Mouse (Mus musculus): ENCODE data around the gene Gm9. TPM values are rescaled to one million over a fixed set of nuclear protein-coding genes. Genes with fewer than 3 reads are reported as not detected.

Gm9 gene
- polyA plus RNA-seq, 1 experiment, result not detected

- TF ChIP-seq CTCF (IDR thresholded peaks at IDR 0.05; ENCODE audit: extremely low read depth, insufficient read depth, low read length), result peak; percentile 54
- no peak for TF ChIP-seq POLR2A (IDR thresholded peaks at IDR 0.05; ENCODE audit: extremely low read depth, insufficient read depth, low read length)
- no peak overlapping the region for H3K27ac ChIP-seq (ENCODE audit: insufficient read depth, low read length)
- H3K4me1 ChIP-seq (ENCODE audit: control insufficient read depth, insufficient read depth, low read length), result no peaks in the 10 kb centered on the region
- H3K4me3 ChIP-seq (ENCODE audit: insufficient read depth, low read length), result no peak overlapping the region
These were observed 43.8 kb downstream of the Gm9 start for GRCm38 (mm10) chrX:37167085-37167484.

GRCm38 (mm10) chrX:37163115-37163514, 47.7 kb downstream of the Gm9 start:
- Histone ChIP-seq H3K4me1 (ENCODE audit: control insufficient read depth, insufficient read depth, low read length) (no peaks in the 10 kb centered on the region), H3K27ac (ENCODE audit: insufficient read depth, low read length) (no peak overlapping the region), H3K4me3 (ENCODE audit: insufficient read depth, low read length) (no peak overlapping the region)
- TF ChIP-seq CTCF (IDR thresholded peaks at IDR 0.05; ENCODE audit: extremely low read depth, insufficient read depth, low read length), result no peak
- no peak for TF ChIP-seq POLR2A (IDR thresholded peaks at IDR 0.05; ENCODE audit: extremely low read depth, insufficient read depth, low read length)

- Histone ChIP-seq H3K4me3 (ENCODE audit: insufficient read depth, low read length) (no peak overlapping the region), H3K4me1 (ENCODE audit: control insufficient read depth, insufficient read depth, low read length) (no peaks in the 10 kb centered on the region), H3K27ac (ENCODE audit: insufficient read depth, low read length) (no peak overlapping the region)
- TF ChIP-seq POLR2A (IDR thresholded peaks at IDR 0.05; ENCODE audit: extremely low read depth, insufficient read depth, low read length) (no peak), CTCF (IDR thresholded peaks at IDR 0.05; ENCODE audit: extremely low read depth, insufficient read depth, low read length) (no peak)
These were observed 49.7 kb downstream of the Gm9 start for GRCm38 (mm10) chrX:37161169-37161568.

Other genes starting within 250 kb of the Gm9 start
- gene Sept6, start 219.2 kb downstream of the Gm9 start, polyA plus RNA-seq (2012; rRNA removed), result 58.4 and 60.1 TPM in 2 replicates
- not detected in 2 replicates for gene Sowahd, start 162.2 kb downstream of the Gm9 start, polyA plus RNA-seq (2012; rRNA removed)
- 330 TPM in 2 replicates for gene Rpl39, start 125.6 kb downstream of the Gm9 start, polyA plus RNA-seq (2012; rRNA removed)
- 20.0 and 24.0 TPM in 2 replicates for gene Upf3b, start 100.7 kb downstream of the Gm9 start, polyA plus RNA-seq (2012; rRNA removed)
- gene Nkap, start 84.2 kb downstream of the Gm9 start, polyA plus RNA-seq (2012; rRNA removed), result 4.6 and 4.8 TPM in 2 replicates
- 0.08 TPM in 1 of 2 replicates, not detected in the other for gene Akap14, start 42.2 kb downstream of the Gm9 start, polyA plus RNA-seq (2012; rRNA removed)
- gene Ndufa1, start 19.9 kb downstream of the Gm9 start, polyA plus RNA-seq (2012; rRNA removed), result 473 and 556 TPM in 2 replicates
- 7.8 and 8.1 TPM in 2 replicates for gene Rnf113a1, start 19.8 kb downstream of the Gm9 start, polyA plus RNA-seq (2012; rRNA removed)
- gene Rhox1, start 11.2 kb upstream of the Gm9 start, polyA plus RNA-seq (2012; rRNA removed), result not detected in 2 replicates
- not detected in 2 replicates for gene Rhox2a, start 33.9 kb upstream of the Gm9 start, polyA plus RNA-seq (2012; rRNA removed)
- not detected in 2 replicates for gene Rhox3a, start 38.9 kb upstream of the Gm9 start, polyA plus RNA-seq (2012; rRNA removed)
- not detected in 2 replicates for gene Rhox4a, start 54.3 kb upstream of the Gm9 start, polyA plus RNA-seq (2012; rRNA removed)
- not detected in 2 replicates for gene Rhox3a2, start 169.0 kb upstream of the Gm9 start, polyA plus RNA-seq (2012; rRNA removed)
- gene Rhox4a2, start 179.8 kb upstream of the Gm9 start, polyA plus RNA-seq (2012; rRNA removed), result not detected in 2 replicates
- gene Rhox2b, start 201.0 kb upstream of the Gm9 start, polyA plus RNA-seq (2012; rRNA removed), result not detected in 2 replicates
- not detected in 2 replicates for gene Rhox4b, start 221.5 kb upstream of the Gm9 start, polyA plus RNA-seq (2012; rRNA removed)
- gene Rhox2c, start 242.6 kb upstream of the Gm9 start, polyA plus RNA-seq (2012; rRNA removed), result not detected in 2 replicates
- not detected in 2 replicates for gene Rhox3c, start 247.5 kb upstream of the Gm9 start, polyA plus RNA-seq (2012; rRNA removed)